Mouse (Mus musculus): ENCODE results near the gene Nfia. TPM values are rescaled to one million over a fixed set of nuclear protein-coding genes. Genes with fewer than 3 reads are reported as not detected.

Gene Nfia
- total RNA-seq, 4 experiments from 2014 or later: 117 to 145 (median 127) TPM

GRCm38 (mm10) chr4:98008814-98009368 is 236.4 kb downstream of the Nfia start:
- no peak for DNase-seq

GRCm38 (mm10) chr4:98009966-98010365 is 237.4 kb downstream of the Nfia start:
- DNase-seq: no peak

- DNase-seq: no peak
Measured at GRCm38 (mm10) chr4:98019811-98020210, 247.3 kb downstream of the Nfia start.

- no peak for DNase-seq
Measured at GRCm38 (mm10) chr4:98020836-98021235, 248.3 kb downstream of the Nfia start.

- DNase-seq: no peak
Measured at GRCm38 (mm10) chr4:98023245-98023792, 250.8 kb downstream of the Nfia start.

GRCm38 (mm10) chr4:98027412-98027811 is 254.9 kb downstream of the Nfia start:
- DNase-seq: no peak

- no peak for DNase-seq
Measured at GRCm38 (mm10) chr4:98031871-98032270, 259.3 kb downstream of the Nfia start.

- DNase-seq: no peak
Measured at GRCm38 (mm10) chr4:98032332-98032731, 259.8 kb downstream of the Nfia start.

GRCm38 (mm10) chr4:98039095-98039494 is 266.6 kb downstream of the Nfia start:
- DNase-seq: no peak

- DNase-seq: no peak
Measured at GRCm38 (mm10) chr4:98040179-98040578, 267.6 kb downstream of the Nfia start.

GRCm38 (mm10) chr4:98044611-98045010 is 272.1 kb downstream of the Nfia start:
- DNase-seq: no peak

- no peak for DNase-seq
Measured at GRCm38 (mm10) chr4:98047369-98047768, 274.8 kb downstream of the Nfia start.

GRCm38 (mm10) chr4:98049584-98049983 is 277.1 kb downstream of the Nfia start:
- no peak for DNase-seq

GRCm38 (mm10) chr4:98050003-98050620 is 277.6 kb downstream of the Nfia start:
- DNase-seq: no peak

GRCm38 (mm10) chr4:98050781-98051180 is 278.2 kb downstream of the Nfia start:
- DNase-seq: no peak

GRCm38 (mm10) chr4:98051326-98051725 is 278.8 kb downstream of the Nfia start:
- no peak for DNase-seq

- no peak for DNase-seq
Measured at GRCm38 (mm10) chr4:98055036-98055435, 282.5 kb downstream of the Nfia start.

GRCm38 (mm10) chr4:98056396-98057020 is 284.0 kb downstream of the Nfia start:
- no peak for DNase-seq

- DNase-seq: no peak
Measured at GRCm38 (mm10) chr4:98057246-98057645, 284.7 kb downstream of the Nfia start.

- no peak for DNase-seq
Measured at GRCm38 (mm10) chr4:98057721-98058120, 285.2 kb downstream of the Nfia start.

GRCm38 (mm10) chr4:98058182-98058581 is 285.6 kb downstream of the Nfia start:
- no peak for DNase-seq

- peak; percentile 34 for DNase-seq
Measured at GRCm38 (mm10) chr4:98060601-98061000, 288.1 kb downstream of the Nfia start.

GRCm38 (mm10) chr4:98061086-98061485 is 288.6 kb downstream of the Nfia start:
- DNase-seq: no peak

- DNase-seq: no peak
Measured at GRCm38 (mm10) chr4:98063280-98063679, 290.7 kb downstream of the Nfia start.
